Mouse (Mus musculus): ENCODE results near the gene Cdcp2. TPM values are rescaled to one million over a fixed set of nuclear protein-coding genes. Genes with fewer than 3 reads are reported as not detected.

Gene Cdcp2
- polyA plus RNA-seq, 1 experiment from 2014 or later = 0.11 TPM

- Histone ChIP-seq H3K4me3 (ENCODE audit: low read depth, low read length) (no peak overlapping the region), H3K27ac (ENCODE audit: low read depth, low read length) (no peak overlapping the region), H3K4me1 (ENCODE audit: control insufficient read depth, insufficient read depth, low read length) (peaks cover 12% of the 10 kb centered on the region), H3K36me3 (ENCODE audit: control insufficient read depth, insufficient read depth, low read length) (peaks cover 17% of the 10 kb centered on the region), H3K9ac (ENCODE audit: low read length) (no peak overlapping the region), H3K9me3 (ENCODE audit: control insufficient read depth, low read length) (no peaks in the 10 kb centered on the region), H3K4me2 (no peak overlapping the region), H3K27me3 (ENCODE audit: control insufficient read depth, insufficient read depth, low read length) (no peaks in the 10 kb centered on the region)
- ATAC-seq (ENCODE audit: low FRiP score) = no peak
- no peak for DNase-seq (ENCODE audit: low spot score, missing footprints)
- 90% methylated on average over 3 of the region's 3 CpGs for WGBS
Measured at GRCm38 (mm10) chr4:107063214-107063613, 33.5 kb upstream of the Cdcp2 start.

GRCm38 (mm10) chr4:107064394-107065098 lies 32.1 kb upstream of the Cdcp2 start:
- Histone ChIP-seq H3K4me3 (ENCODE audit: low read depth, low read length) (no peak overlapping the region), H3K27me3 (ENCODE audit: control insufficient read depth, insufficient read depth, low read length) (no peaks in the 10 kb centered on the region), H3K4me1 (ENCODE audit: control insufficient read depth, insufficient read depth, low read length) (peaks cover 12% of the 10 kb centered on the region), H3K9ac (ENCODE audit: low read length) (no peak overlapping the region), H3K4me2 (no peak overlapping the region), H3K27ac (ENCODE audit: low read depth, low read length) (no peak overlapping the region), H3K9me3 (ENCODE audit: control insufficient read depth, low read length) (no peaks in the 10 kb centered on the region), H3K36me3 (ENCODE audit: control insufficient read depth, insufficient read depth, low read length) (peaks cover 16% of the 10 kb centered on the region)
- no peak for ATAC-seq (ENCODE audit: low FRiP score)
- DNase-seq (ENCODE audit: low spot score, missing footprints) = no peak
- WGBS = 89% methylated on average over 5 of the region's 5 CpGs

DNA sequence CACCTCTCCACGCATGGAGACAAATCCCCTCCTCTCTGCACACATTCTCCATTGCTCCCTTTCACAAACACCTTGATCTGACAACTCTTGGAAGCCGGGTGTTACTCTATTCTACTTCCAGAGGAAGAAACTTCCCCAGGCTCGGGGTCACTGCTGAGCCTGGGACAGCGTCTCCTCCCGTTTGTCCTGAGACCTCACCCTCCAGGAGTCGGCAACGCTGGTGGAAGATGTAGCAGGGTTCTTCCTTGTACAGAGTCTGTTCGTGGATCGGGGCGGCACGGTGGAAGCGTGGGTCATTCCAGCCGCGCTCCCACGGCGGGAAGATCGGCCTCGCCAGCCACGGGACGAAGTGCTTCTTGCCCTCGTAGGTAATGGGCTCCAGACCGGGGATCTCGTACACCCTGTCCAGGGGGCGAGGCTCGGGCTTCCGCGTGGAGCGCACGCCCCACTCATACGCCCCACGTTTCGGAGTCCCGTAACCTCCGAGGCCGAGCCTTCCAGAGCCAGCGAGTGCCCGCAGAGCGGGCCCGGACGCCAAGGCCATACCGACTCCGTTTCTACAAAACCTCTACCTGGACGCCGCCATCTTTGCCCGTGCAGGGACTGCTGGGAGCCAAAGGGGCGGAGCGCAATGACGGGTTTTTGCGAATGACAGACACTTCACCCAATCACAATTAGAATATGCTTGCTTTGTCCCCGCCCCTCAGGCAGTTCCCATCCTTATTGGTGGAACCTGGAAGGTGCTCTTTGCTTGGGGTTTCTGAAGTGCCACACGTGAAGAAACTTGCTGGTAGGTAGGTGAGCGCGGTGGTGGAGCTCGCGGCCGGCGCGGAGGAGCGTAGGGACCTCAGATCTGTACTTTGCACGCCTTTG lies 30.2 kb upstream of the Cdcp2 start, which contains the start of the genes Mrpl37 and Cyb5rl:
Gene Mrpl37, minus strand, starts transcription at position 617 of the 873 bp plus-strand sequence.
Gene Cyb5rl, plus strand, starts transcription at position 737 of the 873 bp plus-strand sequence.
- H3K9ac ChIP-seq (ENCODE audit: low read length) = peak within 1 kb of the TSS; percentile 87
- peak within 1 kb of the TSS; percentile 90 for H3K4me3 ChIP-seq (ENCODE audit: low read depth, low read length)
- H3K9me3 ChIP-seq (ENCODE audit: control insufficient read depth, low read length) = no peaks in the 10 kb centered on the region
- peak; percentile 99 for ATAC-seq (ENCODE audit: low FRiP score)
- H3K36me3 ChIP-seq (ENCODE audit: control insufficient read depth, insufficient read depth, low read length) = peaks cover 8% of the 10 kb centered on the region
- peaks cover 12% of the 10 kb centered on the region for H3K4me1 ChIP-seq (ENCODE audit: control insufficient read depth, insufficient read depth, low read length)
- WGBS = under 1% methylated on average over 60 of the region's 60 CpGs
- H3K27ac ChIP-seq (ENCODE audit: low read depth, low read length) = no peak within 1 kb of the TSS
- H3K4me2 ChIP-seq = peak within 1 kb of the TSS; percentile 99
- DNase-seq (ENCODE audit: low spot score, missing footprints) = peak; percentile 99
- no peaks in the 10 kb centered on the region for H3K27me3 ChIP-seq (ENCODE audit: control insufficient read depth, insufficient read depth, low read length)

- peak; percentile 52 for ATAC-seq (ENCODE audit: low FRiP score)
- Histone ChIP-seq H3K4me2 (peak overlapping the region; percentile 99), H3K27me3 (ENCODE audit: control insufficient read depth, insufficient read depth, low read length) (no peaks in the 10 kb centered on the region), H3K4me3 (ENCODE audit: low read depth, low read length) (peak overlapping the region; percentile 90), H3K9ac (ENCODE audit: low read length) (peak overlapping the region; percentile 87), H3K27ac (ENCODE audit: low read depth, low read length) (no peak overlapping the region), H3K4me1 (ENCODE audit: control insufficient read depth, insufficient read depth, low read length) (peaks cover 12% of the 10 kb centered on the region), H3K9me3 (ENCODE audit: control insufficient read depth, low read length) (no peaks in the 10 kb centered on the region), H3K36me3 (ENCODE audit: control insufficient read depth, insufficient read depth, low read length) (peaks cover 6% of the 10 kb centered on the region)
- 3% methylated on average over 33 of the region's 33 CpGs for WGBS
- DNase-seq (ENCODE audit: low spot score, missing footprints) = no peak
Measured at GRCm38 (mm10) chr4:107067151-107067840, 29.4 kb upstream of the Cdcp2 start.

DNA sequence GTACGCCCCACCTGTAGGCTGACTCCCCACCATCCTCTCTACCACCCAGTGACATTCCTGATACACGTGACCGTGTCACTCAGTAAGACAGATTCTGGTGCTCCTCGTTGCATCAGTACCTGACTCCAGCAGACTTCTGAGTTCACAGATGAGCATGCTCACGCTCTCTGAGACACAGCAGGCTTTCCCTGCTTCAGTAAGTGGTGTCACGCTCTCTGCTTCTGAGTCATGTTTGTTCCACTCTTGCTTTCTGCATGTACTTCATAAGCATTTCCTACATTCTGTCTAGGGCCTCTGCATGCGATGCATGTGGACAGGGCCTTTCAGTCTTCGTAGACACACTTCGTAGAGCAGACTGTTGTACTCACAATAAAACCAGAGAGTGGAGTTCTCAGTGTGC lies 24.3 kb upstream of the Cdcp2 start:
- ATAC-seq (ENCODE audit: low FRiP score) = no peak
- 77% methylated on average over 9 of the region's 9 CpGs for WGBS

GRCm38 (mm10) chr4:107075456-107075855 lies 21.2 kb upstream of the Cdcp2 start:
- no peaks in the 10 kb centered on the region; the same call in 1 of the 2 replicates for H3K36me3 ChIP-seq (ENCODE audit: control insufficient read depth, insufficient read depth, low read length)
- H3K4me2 ChIP-seq = no peak overlapping the region
- DNase-seq (ENCODE audit: low spot score, missing footprints) = peak; percentile 75
- ATAC-seq (ENCODE audit: low FRiP score) = peak; percentile 22; the same call in 1 of the 2 replicates
- peak overlapping the region; percentile 54 for H3K27ac ChIP-seq (ENCODE audit: low read depth, low read length)
- no peaks in the 10 kb centered on the region for H3K9me3 ChIP-seq (ENCODE audit: control insufficient read depth, low read length)
- no peak overlapping the region for H3K4me3 ChIP-seq (ENCODE audit: low read depth, low read length)
- H3K4me1 ChIP-seq (ENCODE audit: control insufficient read depth, insufficient read depth, low read length) = peaks cover 6% of the 10 kb centered on the region
- no peak overlapping the region for H3K9ac ChIP-seq (ENCODE audit: low read length)
- 35% methylated on average over 5 of the region's 5 CpGs for WGBS
- H3K27me3 ChIP-seq (ENCODE audit: control insufficient read depth, insufficient read depth, low read length) = no peaks in the 10 kb centered on the region

More for the DNA sequence above, 24.3 kb upstream of the Cdcp2 start:
- H3K27me3 ChIP-seq (ENCODE audit: control insufficient read depth, insufficient read depth, low read length) = no peaks in the 10 kb centered on the region
- no peaks in the 10 kb centered on the region; the same call in 1 of the 2 replicates for H3K36me3 ChIP-seq (ENCODE audit: control insufficient read depth, insufficient read depth, low read length)
- H3K4me2 ChIP-seq = no peak overlapping the region
- H3K9ac ChIP-seq (ENCODE audit: low read length) = no peak overlapping the region
- no peak overlapping the region for H3K27ac ChIP-seq (ENCODE audit: low read depth, low read length)
- DNase-seq (ENCODE audit: low spot score, missing footprints) = no peak
- peaks cover 9% of the 10 kb centered on the region for H3K4me1 ChIP-seq (ENCODE audit: control insufficient read depth, insufficient read depth, low read length)
- H3K4me3 ChIP-seq (ENCODE audit: low read depth, low read length) = no peak overlapping the region
- no peaks in the 10 kb centered on the region for H3K9me3 ChIP-seq (ENCODE audit: control insufficient read depth, low read length)

- ATAC-seq (ENCODE audit: low FRiP score) (no peak), DNase-seq (ENCODE audit: low spot score, missing footprints) (no peak)
- no peak overlapping the region for H3K27ac ChIP-seq (ENCODE audit: low read depth, low read length)
- WGBS = 93% methylated on average over 4 of the region's 4 CpGs
- no peaks in the 10 kb centered on the region for H3K36me3 ChIP-seq (ENCODE audit: control insufficient read depth, insufficient read depth, low read length)
- H3K4me1 ChIP-seq (ENCODE audit: control insufficient read depth, insufficient read depth, low read length) = peaks cover 13% of the 10 kb centered on the region
- no peaks in the 10 kb centered on the region for H3K27me3 ChIP-seq (ENCODE audit: control insufficient read depth, insufficient read depth, low read length)
- no peak overlapping the region for H3K4me3 ChIP-seq (ENCODE audit: low read depth, low read length)
- H3K9ac ChIP-seq (ENCODE audit: low read length) = no peak overlapping the region
- no peak overlapping the region for H3K4me2 ChIP-seq
- H3K9me3 ChIP-seq (ENCODE audit: control insufficient read depth, low read length) = no peaks in the 10 kb centered on the region
Measured at GRCm38 (mm10) chr4:107078894-107079293, 17.8 kb upstream of the Cdcp2 start.

- no peak for DNase-seq (ENCODE audit: low spot score, missing footprints)
- H3K4me2 ChIP-seq = no peak overlapping the region
- H3K9me3 ChIP-seq (ENCODE audit: control insufficient read depth, low read length) = no peaks in the 10 kb centered on the region
- no peak overlapping the region for H3K9ac ChIP-seq (ENCODE audit: low read length)
- no peak overlapping the region for H3K27ac ChIP-seq (ENCODE audit: low read depth, low read length)
- peaks cover 20% of the 10 kb centered on the region for H3K4me1 ChIP-seq (ENCODE audit: control insufficient read depth, insufficient read depth, low read length)
- no peak for ATAC-seq (ENCODE audit: low FRiP score)
- H3K4me3 ChIP-seq (ENCODE audit: low read depth, low read length) = no peak overlapping the region
- H3K36me3 ChIP-seq (ENCODE audit: control insufficient read depth, insufficient read depth, low read length) = no peaks in the 10 kb centered on the region
- no peaks in the 10 kb centered on the region for H3K27me3 ChIP-seq (ENCODE audit: control insufficient read depth, insufficient read depth, low read length)
Measured at GRCm38 (mm10) chr4:107079716-107080115, 17.0 kb upstream of the Cdcp2 start.
